Mouse (Mus musculus) myocyte (in vitro differentiated cells): ENCODE measurements around the gene Strn4. TPM values are rescaled to one million over a fixed set of nuclear protein-coding genes. Genes with fewer than 3 reads are reported as not detected.

Source experiments
- H3K27me3 ChIP-seq: one replicate; pipeline ENCODE4 v1.6.1; 2011; ENCODE audit not compliant: control insufficient read depth, insufficient read depth, insufficient read length
- H3K36me3 ChIP-seq: one replicate; pipeline ENCODE4 v1.6.1; 2011; ENCODE audit not compliant: control insufficient read depth, insufficient read depth
- H3K4me2 ChIP-seq: one replicate; pipeline ENCODE4 v1.6.1; 2011; ENCODE audit warnings: low read depth, control low read depth
- H3K4me3 ChIP-seq: one replicate; pipeline ENCODE4 v1.5.1; 2011; ENCODE audit warnings: mild to moderate bottlenecking, control low read depth, moderate library complexity
- H3K79me2 ChIP-seq: one replicate; pipeline ENCODE4 v1.6.1; 2011; ENCODE audit not compliant: control insufficient read depth, insufficient read depth
- H3ac ChIP-seq: one replicate; pipeline ENCODE4 v1.6.1; 2011; ENCODE audit not compliant: control insufficient read depth, insufficient read length
- CEBPB ChIP-seq: IDR thresholded peaks from 2 replicates; pipeline ENCODE4 v1.6.1; 2011; ENCODE audit warnings: mild to moderate bottlenecking, moderate library complexity; ENCODE audit not compliant: poor library complexity, insufficient read depth, severe bottlenecking
- E2F4 ChIP-seq: IDR thresholded peaks from one replicate; pipeline ENCODE4 v1.6.1; 2011; ENCODE audit warnings: mild to moderate bottlenecking, control low read depth, moderate library complexity; ENCODE audit not compliant: insufficient read depth
- MAX ChIP-seq: IDR thresholded peaks from one replicate; pipeline ENCODE4 v1.6.1; 2011; ENCODE audit warnings: low read depth, mild to moderate bottlenecking, control low read depth
- MYOD1 ChIP-seq, 3 experiments: IDR thresholded peaks; one replicate each; pipeline ENCODE4 v1.6.1; 2011; ENCODE audit warnings: control low read depth in 2 of 3, low read depth in 2 of 3, mild to moderate bottlenecking in 2 of 3, moderate library complexity in 1 of 3; ENCODE audit not compliant: insufficient read length in 2 of 3, control insufficient read depth in 1 of 3
- MYOG ChIP-seq, 3 experiments: IDR thresholded peaks; one replicate each; pipeline ENCODE4 v1.6.1; 2011; ENCODE audit warnings: control low read depth in 2 of 3, low read depth in 2 of 3, mild to moderate bottlenecking in 2 of 3; ENCODE audit not compliant: insufficient read length in 2 of 3, control insufficient read depth in 1 of 3, insufficient read depth in 1 of 3
- POLR2A ChIP-seq: IDR thresholded peaks from one replicate; pipeline ENCODE4 v1.6.1; 2011; ENCODE audit warnings: low read depth, mild to moderate bottlenecking, control low read depth, moderate library complexity; ENCODE audit not compliant: insufficient read length
- POLR2AphosphoS2 ChIP-seq: IDR thresholded peaks from one replicate; pipeline ENCODE4 v1.6.1; 2011; ENCODE audit warnings: low read depth, control low read depth; ENCODE audit not compliant: insufficient read length
- REST ChIP-seq: IDR thresholded peaks from one replicate; pipeline ENCODE4 v1.6.1; 2011; ENCODE audit warnings: mild to moderate bottlenecking, control low read depth, moderate library complexity; ENCODE audit not compliant: insufficient read depth, insufficient read length
- SRF ChIP-seq: IDR thresholded peaks from one replicate; pipeline ENCODE4 v1.6.1; 2011; ENCODE audit warnings: low read depth; ENCODE audit not compliant: control insufficient read depth, insufficient read length
- TCF12 ChIP-seq: IDR thresholded peaks from one replicate; pipeline ENCODE4 v1.6.1; 2011; ENCODE audit warnings: mild to moderate bottlenecking, control low read depth; ENCODE audit not compliant: poor library complexity, insufficient read depth, severe bottlenecking
- TCF3 ChIP-seq: IDR thresholded peaks from one replicate; pipeline ENCODE4 v1.6.1; 2011; ENCODE audit warnings: low read depth, control low read depth; ENCODE audit not compliant: insufficient read length
- USF1 ChIP-seq: IDR thresholded peaks from one replicate; pipeline ENCODE4 v1.6.1; 2011; ENCODE audit warnings: low read depth, mild to moderate bottlenecking, control low read depth, moderate library complexity
- polyA plus RNA-seq: library from polyadenylated mRNA; unstranded; fragments of >200 nt; fragmentation: generic; extraction: Trizol; gene quantifications from one replicate; pipeline ENCODE4 v1.2.1, GENCODE M21; 2012; ENCODE audit warnings: missing spikeins

Strn4 gene
- polyA plus RNA-seq, 1 experiment, result 51.8 TPM

GRCm38 (mm10) chr7:16781555-16781815 is 34.2 kb upstream of the Strn4 start:
- no peak for TF ChIP-seq SRF
- TF ChIP-seq MYOG (IDR thresholded peaks at IDR 0.05; ENCODE audit: control insufficient read depth in 1 of 3, insufficient read depth in 1 of 3, insufficient read length in 2 of 3, low read depth in 2 of 3), result no peak
- no peak for TF ChIP-seq USF1
- no peak for TF ChIP-seq MAX
- no peak for TF ChIP-seq TCF12
- no peak for TF ChIP-seq REST
- TF ChIP-seq CEBPB, result no peak
- no peak for TF ChIP-seq POLR2AphosphoS2
- no peak for TF ChIP-seq MYOD1 (IDR thresholded peaks at IDR 0.05; ENCODE audit: control insufficient read depth in 1 of 3, insufficient read length in 2 of 3, low read depth in 2 of 3)
- TF ChIP-seq E2F4, result no peak
- no peak for TF ChIP-seq TCF3
- TF ChIP-seq POLR2A, result no peak
- Histone ChIP-seq H3K4me2 (peak overlapping the region; percentile 75), H3K4me3 (peak overlapping the region; percentile 97), H3K36me3 (peaks cover 4% of the 10 kb centered on the region), H3ac (peak overlapping the region; percentile 61), H3K79me2 (peaks cover 50% of the 10 kb centered on the region), H3K27me3 (no peaks in the 10 kb centered on the region)

GRCm38 (mm10) chr7:16781816-16782554 is 33.7 kb upstream of the Strn4 start:
- Histone ChIP-seq H3K4me2 (peak overlapping the region; percentile 75), H3K27me3 (no peaks in the 10 kb centered on the region), H3K79me2 (peaks cover 54% of the 10 kb centered on the region), H3K36me3 (peaks cover 9% of the 10 kb centered on the region), H3ac (peak overlapping the region; percentile 61), H3K4me3 (peak overlapping the region; percentile 97)
- TF ChIP-seq MYOD1 (IDR thresholded peaks at IDR 0.05; ENCODE audit: control insufficient read depth in 1 of 3, insufficient read length in 2 of 3, low read depth in 2 of 3) (peak in 1 of 3 experiments; percentile 28), POLR2A (peak; percentile 62), SRF (no peak)

- Histone ChIP-seq H3K36me3 (peaks cover 9% of the 10 kb centered on the region), H3K4me3 (peak overlapping the region; percentile 97), H3K4me2 (peak overlapping the region; percentile 75), H3K27me3 (no peaks in the 10 kb centered on the region), H3ac (peak overlapping the region; percentile 61), H3K79me2 (peaks cover 54% of the 10 kb centered on the region)
- TF ChIP-seq MYOD1 (IDR thresholded peaks at IDR 0.05; ENCODE audit: control insufficient read depth in 1 of 3, insufficient read length in 2 of 3, low read depth in 2 of 3) (no peak), POLR2A (no peak), TCF3 (no peak), MAX (no peak)
These were observed 33.0 kb upstream of the Strn4 start for GRCm38 (mm10) chr7:16782555-16783125.

- peak overlapping the region; percentile 97 for H3K4me3 ChIP-seq
- peak overlapping the region; percentile 61 for H3ac ChIP-seq
- H3K4me2 ChIP-seq, result peak overlapping the region; percentile 75
- peaks cover 54% of the 10 kb centered on the region for H3K79me2 ChIP-seq
- peak; percentile 10 for TF ChIP-seq POLR2A
- no peak for TF ChIP-seq MYOG (IDR thresholded peaks at IDR 0.05; ENCODE audit: control insufficient read depth in 1 of 3, insufficient read depth in 1 of 3, insufficient read length in 2 of 3, low read depth in 2 of 3)
- TF ChIP-seq USF1, result peak; percentile 46
- no peak for TF ChIP-seq TCF12
- no peak for TF ChIP-seq MAX
- TF ChIP-seq MYOD1 (IDR thresholded peaks at IDR 0.05; ENCODE audit: control insufficient read depth in 1 of 3, insufficient read length in 2 of 3, low read depth in 2 of 3), result no peak
- TF ChIP-seq SRF, result no peak
- TF ChIP-seq E2F4, result no peak
- TF ChIP-seq REST, result no peak
- TF ChIP-seq POLR2AphosphoS2, result peak; percentile 18
- TF ChIP-seq TCF3, result no peak
- TF ChIP-seq CEBPB, result no peak
- H3K36me3 ChIP-seq, result peaks cover 13% of the 10 kb centered on the region
- H3K27me3 ChIP-seq, result no peaks in the 10 kb centered on the region
These were observed 32.4 kb upstream of the Strn4 start for GRCm38 (mm10) chr7:16783224-16783688.

- TF ChIP-seq TCF3, result no peak
- TF ChIP-seq MYOG (IDR thresholded peaks at IDR 0.05; ENCODE audit: control insufficient read depth in 1 of 3, insufficient read depth in 1 of 3, insufficient read length in 2 of 3, low read depth in 2 of 3), result no peak
- TF ChIP-seq MAX, result peak; percentile 46
- peak; percentile 73 for TF ChIP-seq POLR2AphosphoS2
- TF ChIP-seq POLR2A, result peak; percentile 55
- Histone ChIP-seq H3K36me3 (peaks cover 13% of the 10 kb centered on the region), H3K27me3 (no peaks in the 10 kb centered on the region), H3K4me2 (peak overlapping the region; percentile 75), H3K4me3 (peak overlapping the region; percentile 97), H3ac (peak overlapping the region; percentile 61), H3K79me2 (peaks cover 54% of the 10 kb centered on the region)
These were observed 31.8 kb upstream of the Strn4 start for GRCm38 (mm10) chr7:16783758-16784415.
